Mouse (Mus musculus) adrenal gland, postnatal 14 days (tissue): ENCODE data around the gene Lhfpl2. TPM values are rescaled to one million over a fixed set of nuclear protein-coding genes. Genes with fewer than 3 reads are reported as not detected.
"Not testable (repeated sequence)": the region's sequence is repeated elsewhere in the genome, so short reads cannot be mapped to it uniquely, and the experiment has no call there.

ENCODE experiments used
- DNase-seq: peaks from one replicate; pipeline ENCODE4 v3.0.0; 2021; ENCODE audit warnings: mixed read lengths
- long read RNA-seq, 2 experiments: library from polyadenylated mRNA; stranded (forward); transcript quantifications; one replicate each; pipeline ENCODE4 v2.0.0; 2021
- total RNA-seq: library from RNA; stranded (reverse); gene quantifications from 2 replicates; pipeline ENCODE4 v1.2.3, GENCODE M21; 2021

Gene Lhfpl2
- total RNA-seq: 32.2 and 35.4 TPM in 2 replicates
- long read RNA-seq, experiment 1, full-length matches to known transcripts: 18 of 32 reads
- long read RNA-seq, experiment 1, partial matches to known transcripts: 0 of 32 reads
- long read RNA-seq, experiment 1, other reads (novel, unspliced or antisense): 14 of 32 reads
- long read RNA-seq, experiment 2, full-length matches to known transcripts: 13 of 17 reads
- long read RNA-seq, experiment 2, partial matches to known transcripts: 0 of 17 reads
- long read RNA-seq, experiment 2, other reads (novel, unspliced or antisense): 4 of 17 reads

- DNase-seq: peak; percentile 79
These were observed at the start of gene Lhfpl2 for GRCm38 (mm10) chr13:94057563-94058560. Gene Lhfpl2 (plus strand): TSS chr13:94057796.

- DNase-seq: no peak
These were observed 45.5 kb upstream of the Lhfpl2 start for GRCm38 (mm10) chr13:94011996-94012575.

GRCm38 (mm10) chr13:94013986-94014385 is 43.6 kb upstream of the Lhfpl2 start:
- DNase-seq: no peak

GRCm38 (mm10) chr13:94024575-94024974 is 33.0 kb upstream of the Lhfpl2 start:
- DNase-seq: not testable (repeated sequence)

GRCm38 (mm10) chr13:94029147-94029546 is 28.4 kb upstream of the Lhfpl2 start:
- DNase-seq: no peak

- DNase-seq: no peak
These were observed 27.0 kb upstream of the Lhfpl2 start for GRCm38 (mm10) chr13:94030551-94030950.

GRCm38 (mm10) chr13:94037313-94038051 is 20.1 kb upstream of the Lhfpl2 start:
- peak; percentile 19 for DNase-seq

GRCm38 (mm10) chr13:94038052-94038340 is 19.6 kb upstream of the Lhfpl2 start:
- DNase-seq: no peak

GRCm38 (mm10) chr13:94050036-94050435 is 7.6 kb upstream of the Lhfpl2 start:
- DNase-seq: no peak

- DNase-seq: peak; percentile 18
These were observed 6.8 kb upstream of the Lhfpl2 start for GRCm38 (mm10) chr13:94050782-94051181.

GRCm38 (mm10) chr13:94057036-94057562 is 497 bp upstream of the Lhfpl2 start:
- DNase-seq: no peak

GRCm38 (mm10) chr13:94058642-94059222 is 1.1 kb downstream of the Lhfpl2 start:
- DNase-seq: no peak

- DNase-seq: no peak
These were observed 1.8 kb downstream of the Lhfpl2 start for GRCm38 (mm10) chr13:94059373-94059772.

- DNase-seq: peak; percentile 72
These were observed 2.2 kb downstream of the Lhfpl2 start for GRCm38 (mm10) chr13:94059778-94060177.

GRCm38 (mm10) chr13:94060461-94060860 is 2.9 kb downstream of the Lhfpl2 start:
- DNase-seq: no peak

- no peak for DNase-seq
These were observed 3.8 kb downstream of the Lhfpl2 start for GRCm38 (mm10) chr13:94061256-94061877.

GRCm38 (mm10) chr13:94062349-94063111 is 4.9 kb downstream of the Lhfpl2 start:
- peak; percentile 62 for DNase-seq

- peak; percentile 48 for DNase-seq
These were observed 5.6 kb downstream of the Lhfpl2 start for GRCm38 (mm10) chr13:94063156-94063555.

- peak; percentile 69 for DNase-seq
These were observed 7.0 kb downstream of the Lhfpl2 start for GRCm38 (mm10) chr13:94064571-94064970.
